Mouse (Mus musculus): ENCODE measurements around the gene Elf2. TPM values are rescaled to one million over a fixed set of nuclear protein-coding genes. Genes with fewer than 3 reads are reported as not detected.

The Elf2 gene
- total RNA-seq, 2 experiments from 2014 or later: 48.5 to 51.8 TPM

DNA sequence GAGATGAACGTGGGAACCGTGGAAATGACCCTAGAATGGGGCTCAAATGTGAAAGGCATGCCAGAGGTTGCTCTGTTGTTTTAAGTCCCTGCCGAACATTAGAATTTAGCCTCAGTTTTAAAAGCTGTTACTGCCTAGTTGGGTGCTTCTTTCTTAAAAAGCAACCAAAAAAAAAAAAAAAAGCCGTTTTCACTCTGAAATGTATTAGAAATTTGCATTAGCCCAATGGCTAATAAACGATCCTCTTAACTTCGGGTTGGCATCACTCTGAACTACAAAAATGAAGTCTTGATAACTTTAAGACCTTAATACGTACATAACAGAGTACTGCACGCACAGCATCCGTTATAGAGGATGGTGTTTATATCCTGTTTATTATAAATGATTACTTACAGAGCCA lies 1.7 kb upstream of the Elf2 start:
- Histone ChIP-seq H3K4me3 (peak overlapping the region; percentile 95), H3K27ac (peak overlapping the region; percentile 69)
- intact Hi-C loops (cut with DNase I): no loop called here
- TF ChIP-seq CTCF (IDR thresholded peaks at IDR 0.05): no peak
- DNase-seq (ENCODE audit: extremely low spot score in 1 of 2, low spot score in 2 of 2): no peak

DNA sequence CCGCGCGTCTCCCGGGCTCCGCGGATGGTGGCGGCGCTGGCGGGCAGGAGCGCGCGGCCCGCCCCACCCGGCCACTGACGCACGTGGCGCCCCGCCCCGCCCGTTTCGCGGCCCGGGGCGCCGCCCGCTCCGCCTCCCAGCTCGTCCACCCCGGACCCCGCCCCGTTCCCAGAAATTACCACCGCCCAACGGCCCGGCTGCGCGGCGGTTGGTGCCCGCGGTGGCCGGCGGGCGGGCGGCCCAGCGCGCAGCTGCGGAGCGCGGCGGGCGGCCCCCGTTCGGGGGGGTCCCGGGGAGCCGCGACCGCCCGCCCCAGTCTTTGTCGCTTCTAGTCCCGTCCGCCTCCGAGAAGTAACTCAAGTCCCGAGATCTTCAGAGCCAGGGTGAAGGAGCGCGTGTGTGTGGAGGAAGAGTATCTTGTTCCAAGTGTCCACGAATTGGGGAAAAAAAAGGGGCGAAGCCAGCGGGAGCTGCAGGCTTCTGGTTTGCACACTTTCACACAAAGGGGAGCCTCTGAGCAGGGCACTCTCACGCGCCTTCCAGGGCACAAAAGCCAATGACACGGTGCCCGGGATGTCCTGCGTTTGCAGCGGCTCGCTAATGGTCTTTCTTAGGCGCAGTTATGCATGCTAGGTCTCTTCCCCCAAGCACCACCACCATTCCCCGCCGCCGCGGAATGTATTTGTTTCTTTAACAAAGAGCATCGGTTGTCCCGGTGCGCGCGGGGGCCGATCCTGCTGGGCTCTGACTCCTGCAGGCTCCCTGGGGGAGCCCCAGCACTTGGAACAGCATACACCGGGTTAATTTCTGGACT lies 1.0 kb upstream of the Elf2 start:
- intact Hi-C loops (cut with DNase I): loop anchor here (2.0 kb wide), 1 partner anchor 23 kb away; no protein-coding TSS in a partner anchor
- H3K4me3 ChIP-seq: peak overlapping the region; percentile 95
- TF ChIP-seq CTCF (IDR thresholded peaks at IDR 0.05): no peak
- peak overlapping the region; percentile 92 for H3K27ac ChIP-seq
- DNase-seq (ENCODE audit: extremely low spot score in 1 of 2, low spot score in 2 of 2): peak; percentile 76 to 80

DNA sequence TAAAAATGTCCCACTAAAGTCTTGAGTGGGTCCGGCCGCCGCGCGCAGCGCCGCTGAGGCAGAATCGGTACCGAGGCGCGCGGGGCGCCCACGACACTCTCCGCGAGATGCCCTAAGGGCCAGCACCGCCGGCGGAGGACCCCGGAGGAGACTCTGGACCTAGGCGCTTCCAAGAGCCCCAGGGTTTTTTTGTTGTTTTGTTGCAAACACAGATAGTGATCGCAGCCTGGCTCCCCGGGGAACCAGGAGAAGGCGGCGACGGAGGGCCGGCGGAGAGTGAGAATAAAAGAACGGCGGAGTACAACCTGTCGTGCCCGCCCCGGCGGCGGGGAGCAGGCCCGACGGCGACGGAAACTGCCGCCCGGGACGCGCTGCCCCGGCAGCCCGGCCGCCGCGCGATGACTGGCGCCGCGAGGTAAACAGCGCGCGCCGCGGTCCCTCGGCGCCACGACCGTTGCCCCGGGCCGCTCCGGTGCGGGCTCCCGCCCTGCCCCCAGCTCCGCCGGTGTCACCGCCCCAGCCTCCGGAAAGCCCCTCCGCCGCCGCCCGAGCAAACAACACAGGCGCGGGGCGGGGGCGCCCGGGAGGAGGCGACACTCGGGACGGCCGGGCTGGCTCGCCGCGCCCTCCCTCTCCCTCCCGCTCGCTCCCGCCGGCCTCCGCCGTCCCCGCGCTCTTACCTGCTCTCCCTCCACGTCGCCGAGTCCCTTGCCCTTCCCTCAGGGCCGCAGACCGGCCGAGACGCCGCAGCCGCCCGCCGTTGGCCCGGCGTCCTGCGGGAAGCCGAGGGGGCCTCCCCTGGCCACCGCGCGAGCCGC lies 520 bp downstream of the Elf2 start:
- peak overlapping the region; percentile 95 for H3K4me3 ChIP-seq
- DNase-seq (ENCODE audit: extremely low spot score in 1 of 2, low spot score in 2 of 2): peak; percentile 39 to 40
- intact Hi-C loops (cut with DNase I): loop anchor here (1.0 to 2.0 kb wide), 2 partner anchors 25 to 64 kb away; no protein-coding TSS in a partner anchor
- TF ChIP-seq CTCF (IDR thresholded peaks at IDR 0.05): no peak
- H3K27ac ChIP-seq: peak overlapping the region; percentile 92

DNA sequence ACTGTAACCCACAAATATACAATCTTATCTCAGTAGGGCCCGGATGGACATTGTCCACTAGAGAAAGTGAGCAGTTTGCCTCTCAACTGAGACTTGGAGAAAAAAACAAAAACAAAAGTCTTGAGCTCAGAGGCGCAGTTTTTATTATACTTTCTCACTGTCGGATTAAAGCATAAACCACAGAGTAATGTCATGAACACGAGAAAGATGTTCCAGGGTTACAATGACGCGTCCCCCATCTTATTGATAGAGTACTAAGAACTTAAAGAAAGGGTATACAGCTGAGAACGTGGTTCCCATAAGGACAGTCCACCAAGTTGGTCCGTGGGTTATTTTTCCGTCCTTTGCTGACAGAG lies 1.1 kb downstream of the Elf2 start:
- TF ChIP-seq CTCF (IDR thresholded peaks at IDR 0.05): no peak
- Histone ChIP-seq H3K4me3 (peak overlapping the region; percentile 95), H3K27ac (peak overlapping the region; percentile 92; the same call in 1 of the 2 replicates)
- intact Hi-C loops (cut with DNase I): no loop called here
- no peak for DNase-seq (ENCODE audit: extremely low spot score in 1 of 2, low spot score in 2 of 2)

DNA sequence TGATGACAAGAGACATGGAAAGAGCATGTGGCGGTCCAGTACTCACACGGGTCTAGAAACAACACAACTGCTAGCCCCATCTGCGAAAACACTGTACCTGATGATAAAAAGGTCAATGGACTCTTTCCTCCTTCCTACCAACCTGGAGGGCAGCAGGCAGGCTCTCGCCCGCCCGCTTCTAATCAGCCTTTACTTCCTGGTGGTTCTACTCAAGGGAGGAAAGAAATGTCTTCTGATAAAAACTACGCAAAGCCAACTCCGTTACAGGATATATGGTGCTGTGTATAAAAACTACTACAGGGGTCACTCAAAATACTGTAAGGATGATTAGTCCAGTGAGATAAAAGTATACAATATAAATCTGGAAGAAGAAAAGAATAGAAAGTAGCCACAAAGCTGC lies 5.1 kb downstream of the Elf2 start:
- no peak for TF ChIP-seq CTCF (IDR thresholded peaks at IDR 0.05)
- no peak overlapping the region for H3K4me3 ChIP-seq
- no peak overlapping the region for H3K27ac ChIP-seq
- intact Hi-C loops (cut with DNase I): no loop called here
- DNase-seq (ENCODE audit: extremely low spot score in 1 of 2, low spot score in 2 of 2): no peak

DNA sequence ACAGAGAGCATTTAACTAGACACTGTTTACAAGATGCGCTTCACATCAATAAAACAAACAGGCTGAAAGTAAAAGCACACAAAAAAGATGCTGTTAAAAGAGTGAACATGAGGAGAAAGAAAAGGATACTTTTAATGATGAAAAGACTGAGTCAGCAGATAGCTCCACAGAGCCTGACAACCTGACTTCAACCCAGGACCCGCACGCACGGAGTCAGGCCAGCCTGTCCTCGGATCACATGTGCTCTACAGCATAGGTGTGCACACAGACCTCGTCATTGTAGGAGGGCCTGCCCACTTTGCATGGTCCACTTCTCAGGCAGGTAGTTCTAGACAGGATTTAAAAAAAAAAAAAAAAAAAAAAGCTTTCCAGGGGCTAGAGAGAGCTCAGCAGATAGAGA lies 6.5 kb downstream of the Elf2 start:
- TF ChIP-seq CTCF (IDR thresholded peaks at IDR 0.05): no peak
- intact Hi-C loops (cut with DNase I): no loop called here
- peak overlapping the region; percentile 7; the same call in 1 of the 2 replicates for H3K27ac ChIP-seq
- H3K4me3 ChIP-seq: no peak overlapping the region
- no peak for DNase-seq (ENCODE audit: extremely low spot score in 1 of 2, low spot score in 2 of 2)

DNA sequence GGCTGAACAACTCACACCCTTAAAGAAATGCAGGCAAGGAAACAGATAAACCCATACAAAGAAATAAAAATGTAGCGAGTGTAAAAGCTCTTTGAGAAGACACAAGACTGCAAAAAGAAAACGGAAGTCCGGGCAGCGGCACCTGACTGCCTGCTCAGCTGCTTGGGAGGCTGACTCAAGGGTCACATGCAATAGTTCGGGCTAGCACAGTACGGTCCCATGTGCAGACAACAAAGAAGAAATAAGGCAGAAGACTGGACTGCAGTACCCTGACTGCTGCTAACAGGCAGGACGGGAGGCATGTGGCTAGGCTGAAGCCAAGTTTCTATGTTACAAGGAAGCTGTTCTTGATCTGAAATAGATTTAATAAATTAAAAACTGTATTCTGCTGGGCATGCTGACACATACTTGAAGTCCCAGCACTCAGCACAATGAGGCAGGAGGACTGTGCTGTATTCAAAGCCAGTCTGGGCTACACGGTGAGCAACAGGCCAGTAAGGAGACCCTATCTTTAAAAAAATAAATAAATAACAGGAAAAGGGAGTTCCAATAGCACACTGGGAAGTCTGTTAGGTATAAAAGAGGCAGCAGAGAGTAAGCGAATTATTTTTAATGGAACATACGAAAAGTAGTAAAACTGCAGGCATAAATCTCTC lies 7.1 kb downstream of the Elf2 start:
- intact Hi-C loops (cut with DNase I): no loop called here
- DNase-seq (ENCODE audit: extremely low spot score in 1 of 2, low spot score in 2 of 2): no peak
- TF ChIP-seq CTCF (IDR thresholded peaks at IDR 0.05): no peak
- H3K27ac ChIP-seq: peak overlapping the region; percentile 7; the same call in 1 of the 2 replicates
- no peak overlapping the region; the same call in 1 of the 2 replicates for H3K4me3 ChIP-seq

DNA sequence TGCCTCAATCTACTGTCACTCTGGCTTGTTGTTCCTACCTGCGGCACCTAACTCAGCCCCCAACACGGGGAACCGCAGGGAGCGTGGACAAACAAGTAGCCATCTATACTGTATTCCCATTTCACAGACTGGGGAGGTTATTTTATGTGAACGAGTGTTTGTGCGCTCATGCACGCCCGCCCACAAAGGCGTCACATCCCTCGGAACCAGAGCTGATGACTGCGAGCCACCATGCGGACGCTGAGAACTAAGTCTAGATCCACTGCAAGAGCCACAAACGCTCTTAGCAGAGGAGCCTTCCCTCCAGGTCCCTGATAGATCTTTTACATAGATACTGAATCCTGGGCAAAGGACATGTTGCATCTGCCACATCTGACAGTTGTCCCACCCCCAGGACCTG lies 10.4 kb downstream of the Elf2 start:
- no peak overlapping the region for H3K4me3 ChIP-seq
- no peak for DNase-seq (ENCODE audit: extremely low spot score in 1 of 2, low spot score in 2 of 2)
- TF ChIP-seq CTCF (IDR thresholded peaks at IDR 0.05): no peak
- no peak overlapping the region for H3K27ac ChIP-seq
- intact Hi-C loops (cut with DNase I): no loop called here

DNA sequence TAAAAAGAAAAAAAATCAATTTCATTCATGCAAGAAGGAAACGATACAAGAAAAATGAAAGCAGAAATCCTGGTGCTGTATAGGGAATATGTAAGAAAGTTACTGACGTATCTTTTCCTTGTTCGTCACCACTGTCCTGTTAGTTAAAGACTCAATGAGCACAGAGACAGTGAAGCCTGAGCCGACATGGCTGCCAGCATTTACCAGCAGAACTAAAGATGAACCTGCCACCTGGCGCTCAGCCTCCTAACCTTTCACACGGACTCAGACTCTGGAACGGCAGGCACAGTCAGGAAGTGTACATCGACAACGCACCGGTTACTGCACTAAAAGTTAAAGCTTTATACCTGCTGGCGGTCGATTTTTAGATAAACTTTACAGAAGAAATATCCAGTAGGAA lies 11.9 kb downstream of the Elf2 start:
- no peak for DNase-seq (ENCODE audit: extremely low spot score in 1 of 2, low spot score in 2 of 2)
- no peak overlapping the region for H3K27ac ChIP-seq
- intact Hi-C loops (cut with DNase I): no loop called here
- H3K4me3 ChIP-seq: no peak overlapping the region
- TF ChIP-seq CTCF (IDR thresholded peaks at IDR 0.05): no peak

DNA sequence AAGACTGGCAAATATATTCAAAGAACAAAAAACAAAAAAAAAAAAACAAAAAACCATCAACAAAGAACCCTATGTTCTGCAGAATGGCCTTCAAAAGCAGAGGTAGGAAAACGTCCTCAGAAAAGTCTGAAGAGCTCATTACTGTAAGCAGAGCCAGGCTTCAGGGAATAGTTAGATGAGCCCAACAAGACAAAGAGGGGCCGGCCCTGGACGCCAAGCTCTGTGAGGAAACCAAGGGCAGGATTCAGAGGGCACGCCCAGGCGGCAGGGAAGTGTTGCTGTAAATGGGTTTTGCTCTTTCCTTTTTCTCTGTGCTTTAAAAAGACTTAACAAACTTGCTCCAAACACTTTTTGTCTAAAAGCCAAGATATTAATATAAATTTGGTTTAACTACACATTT lies 12.6 kb downstream of the Elf2 start:
- Histone ChIP-seq H3K27ac (peak overlapping the region; percentile 28; the same call in 1 of the 2 replicates), H3K4me3 (0 out of 2 replicates have a peak overlapping the region, but pooled peaks have one; percentile 11)
- TF ChIP-seq CTCF (IDR thresholded peaks at IDR 0.05): no peak
- no peak for DNase-seq (ENCODE audit: extremely low spot score in 1 of 2, low spot score in 2 of 2)
- intact Hi-C loops (cut with DNase I): no loop called here

DNA sequence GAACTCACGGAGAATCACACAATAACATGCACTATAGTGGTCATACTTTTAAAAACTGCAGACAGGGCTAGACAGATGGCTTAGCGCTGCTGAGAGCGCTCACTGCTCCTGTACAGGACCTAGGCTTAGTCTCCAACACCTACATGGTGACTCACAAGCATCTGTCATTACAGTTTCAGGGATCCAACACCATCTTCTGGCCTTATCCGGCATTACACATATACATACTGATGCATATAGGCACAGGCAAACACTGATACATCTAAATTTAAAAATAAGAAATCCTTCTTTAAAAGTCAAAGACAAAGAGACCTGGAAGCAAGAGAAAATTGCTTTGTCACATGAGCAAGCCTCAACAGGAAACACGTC lies 13.1 kb downstream of the Elf2 start:
- no peak for DNase-seq (ENCODE audit: extremely low spot score in 1 of 2, low spot score in 2 of 2)
- Histone ChIP-seq H3K4me3 (no peak overlapping the region), H3K27ac (no peak overlapping the region)
- peak; percentile 20 for TF ChIP-seq CTCF (IDR thresholded peaks at IDR 0.05)
- intact Hi-C loops (cut with DNase I): no loop called here
